Mouse (Mus musculus) heart, adult 2 months (tissue): ENCODE results near the gene Ppfibp2.
A peak's percentile ranks its signal among the peaks of the same experiment; 100 is the strongest.

Source experiments
- CTCF ChIP-seq: fragments of 200-600 bp; IDR thresholded peaks from 2 replicates; pipeline ENCODE4 v1.8.1; 2022; ENCODE audit warnings: antibody characterized with exemption, mild to moderate bottlenecking, moderate library complexity
- POLR2A ChIP-seq: fragments of 200-500 bp; IDR thresholded peaks from 2 replicates; pipeline ENCODE4 v1.6.1; 2011; ENCODE audit warnings: mild to moderate bottlenecking, low read depth, low read length, control low read depth; ENCODE audit not compliant: insufficient read depth

DNA sequence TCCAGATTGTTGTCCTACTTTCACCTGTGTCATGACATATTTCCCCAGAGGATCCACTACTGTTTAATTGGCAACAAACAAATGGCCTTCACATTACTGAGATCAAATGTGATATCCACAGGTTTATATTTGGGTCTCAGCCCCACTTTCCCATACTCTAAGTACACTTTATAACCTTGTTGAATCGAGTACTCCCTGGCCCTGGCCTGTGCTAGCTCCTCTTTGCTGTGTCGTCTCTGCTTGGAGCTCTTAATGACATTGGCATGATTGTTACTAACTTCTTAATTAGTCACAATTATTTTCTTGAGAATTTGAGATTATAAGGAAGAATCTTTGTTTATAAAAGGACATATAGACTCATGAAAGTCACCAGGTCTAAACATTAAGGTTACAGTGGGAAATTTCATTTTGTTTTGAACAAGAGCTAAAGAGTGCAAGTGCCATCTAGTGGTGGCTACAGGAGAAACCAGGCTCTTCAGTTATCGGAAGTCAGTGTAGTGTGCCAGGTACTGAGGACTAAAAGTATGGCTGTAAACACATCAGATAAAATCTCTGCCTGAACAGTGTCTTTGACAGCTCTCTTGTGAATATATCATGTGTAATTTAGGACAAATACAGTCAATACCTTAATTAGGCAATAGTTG lies 193.1 kb downstream of the Ppfibp2 start:
- TF ChIP-seq POLR2A (no peak), CTCF (peak; percentile 78)
